Mouse (Mus musculus) limb, embryonic 12.5 days (tissue): Measurements from ENCODE around the gene Pxt1. TPM values are rescaled to one million over a fixed set of nuclear protein-coding genes. Genes with fewer than 3 reads are reported as not detected.

Experiments
- ATAC-seq: fragments of 200-750 bp; cut with Nextera tagmentation; 2 replicates; pipeline ENCODE4 v1.8.0; 2017; ENCODE audit warnings: low read depth, moderate TSS enrichment; ENCODE audit not compliant: insufficient number of reproducible peaks, insufficient read depth, low FRiP score, low TSS enrichment
- H3K27ac ChIP-seq: fragments of 300-500 bp; sonication (generic); 2 replicates; pipeline ENCODE4 v1.5.1; 2016; ENCODE audit warnings: mild to moderate bottlenecking, moderate library complexity
- H3K27me3 ChIP-seq: fragments of 300-500 bp; sonication (generic); 2 replicates; pipeline ENCODE4 v1.6.1; 2016; ENCODE audit warnings: mild to moderate bottlenecking, moderate library complexity
- H3K36me3 ChIP-seq: fragments of 300-500 bp; sonication (generic); 2 replicates; pipeline ENCODE4 v1.6.1; 2016; ENCODE audit warnings: mild to moderate bottlenecking, moderate library complexity
- H3K4me1 ChIP-seq: fragments of 300-500 bp; sonication (generic); replicated peaks from 2 replicates; pipeline ENCODE4 v1.6.1; 2016
- H3K4me2 ChIP-seq: fragments of 300-500 bp; sonication (generic); 2 replicates; pipeline ENCODE4 v1.6.1; 2016; ENCODE audit warnings: mild to moderate bottlenecking, moderate library complexity
- H3K4me3 ChIP-seq: fragments of 300-500 bp; sonication (generic); replicated peaks from 2 replicates; pipeline ENCODE4 v1.5.1; 2016; ENCODE audit warnings: mild to moderate bottlenecking
- H3K9ac ChIP-seq: fragments of 300-500 bp; sonication (generic); replicated peaks from 2 replicates; pipeline ENCODE4 v1.6.1; 2016; ENCODE audit warnings: mild to moderate bottlenecking, moderate library complexity
- H3K9me3 ChIP-seq: fragments of 300-500 bp; sonication (generic); 2 replicates; pipeline ENCODE4 v1.6.1; 2016; ENCODE audit warnings: mild to moderate bottlenecking, moderate library complexity
- WGBS: fragments of 180-500 bp; shearing (Covaris S2); methylation state at CpG from one replicate; pipeline ENCODE4 v1.1.7; 2016; 5-methylcytosine and 5-hydroxymethylcytosine counted together
- polyA plus RNA-seq: library from polyadenylated mRNA; unstranded; fragments of >200 nt; fragmentation: Nextera tagmentation; extraction: Ambion mirVana; gene quantifications from 2 replicates; pipeline ENCODE4 v1.2.1, GENCODE M21; 2016

The Pxt1 gene
- polyA plus RNA-seq, 1 experiment from 2014 or later: 0.28 TPM

- 78% methylated on average over 5 of the region's 5 CpGs for WGBS
- no peak for ATAC-seq
- Histone ChIP-seq H3K9ac (no peak overlapping the region), H3K36me3 (no peaks in the 10 kb centered on the region), H3K27ac (no peak overlapping the region), H3K9me3 (no peaks in the 10 kb centered on the region), H3K4me3 (no peak overlapping the region), H3K4me1 (peaks cover 7% of the 10 kb centered on the region), H3K4me2 (no peak overlapping the region), H3K27me3 (peaks cover 21% of the 10 kb centered on the region)
These were observed 30.4 kb downstream of the Pxt1 start for GRCm38 (mm10) chr17:28913200-28913599.

- no peak overlapping the region for H3K4me3 ChIP-seq
- ATAC-seq: no peak
These were observed 33.5 kb downstream of the Pxt1 start for GRCm38 (mm10) chr17:28910139-28910538.

GRCm38 (mm10) chr17:28909252-28909941 lies 34.2 kb downstream of the Pxt1 start:
- H3K4me1 ChIP-seq: peaks cover 14% of the 10 kb centered on the region
- 7% methylated on average over 29 of the region's 29 CpGs for WGBS
- H3K4me3 ChIP-seq: peak overlapping the region; percentile 33
- no peak for ATAC-seq
- peak overlapping the region; percentile 62 for H3K4me2 ChIP-seq
- no peak overlapping the region for H3K27ac ChIP-seq
- no peaks in the 10 kb centered on the region for H3K36me3 ChIP-seq
- H3K27me3 ChIP-seq: peaks cover 33% of the 10 kb centered on the region
- H3K9me3 ChIP-seq: no peaks in the 10 kb centered on the region
- H3K9ac ChIP-seq: peak overlapping the region; percentile 53

More at GRCm38 (mm10) chr17:28910139-28910538, 33.5 kb downstream of the Pxt1 start:
- Histone ChIP-seq H3K9ac (no peak overlapping the region), H3K4me1 (peaks cover 8% of the 10 kb centered on the region), H3K9me3 (no peaks in the 10 kb centered on the region), H3K36me3 (no peaks in the 10 kb centered on the region), H3K27ac (no peak overlapping the region), H3K27me3 (peaks cover 31% of the 10 kb centered on the region), H3K4me2 (0 out of 2 replicates have a peak overlapping the region, but pooled peaks have one; percentile 62)
- WGBS: 25% methylated on average over 7 of the region's 7 CpGs

- no peak for ATAC-seq
- Histone ChIP-seq H3K27ac (no peak overlapping the region), H3K4me2 (no peak overlapping the region), H3K27me3 (peaks cover 33% of the 10 kb centered on the region), H3K4me1 (peaks cover 15% of the 10 kb centered on the region), H3K9me3 (no peaks in the 10 kb centered on the region), H3K36me3 (no peaks in the 10 kb centered on the region), H3K4me3 (no peak overlapping the region), H3K9ac (no peak overlapping the region)
- 86% methylated on average over 7 of the region's 7 CpGs for WGBS
These were observed 35.7 kb downstream of the Pxt1 start for GRCm38 (mm10) chr17:28907959-28908358.

- Histone ChIP-seq H3K36me3 (no peaks in the 10 kb centered on the region), H3K4me1 (peaks cover 15% of the 10 kb centered on the region), H3K9ac (0 out of 2 replicates have a peak overlapping the region, but pooled peaks have one; percentile 19), H3K27ac (no peak overlapping the region), H3K4me2 (no peak overlapping the region), H3K9me3 (no peaks in the 10 kb centered on the region), H3K27me3 (peaks cover 31% of the 10 kb centered on the region), H3K4me3 (no peak overlapping the region)
- no peak for ATAC-seq
- 71% methylated on average over 13 of the region's 13 CpGs for WGBS
These were observed 38.2 kb downstream of the Pxt1 start for GRCm38 (mm10) chr17:28905377-28905916.

- no peak for ATAC-seq
- H3K4me2 ChIP-seq: no peak overlapping the region
- no peaks in the 10 kb centered on the region for H3K36me3 ChIP-seq
- 32% methylated on average over 23 of the region's 23 CpGs for WGBS
- peaks cover 15% of the 10 kb centered on the region for H3K4me1 ChIP-seq
- no peak overlapping the region for H3K4me3 ChIP-seq
- H3K9me3 ChIP-seq: no peaks in the 10 kb centered on the region
- H3K27me3 ChIP-seq: peaks cover 24% of the 10 kb centered on the region
- H3K9ac ChIP-seq: 0 out of 2 replicates have a peak overlapping the region, but pooled peaks have one; percentile 19
- H3K27ac ChIP-seq: no peak overlapping the region
These were observed 38.9 kb downstream of the Pxt1 start for GRCm38 (mm10) chr17:28904546-28905376.

- H3K9me3 ChIP-seq: no peaks in the 10 kb centered on the region
- no peaks in the 10 kb centered on the region for H3K36me3 ChIP-seq
- no peak overlapping the region for H3K27ac ChIP-seq
- WGBS: 63% methylated on average over 4 of the region's 4 CpGs
- no peak overlapping the region for H3K4me2 ChIP-seq
- 0 out of 2 replicates have a peak, but pooled peaks cover 12% of the 10 kb centered on the region for H3K27me3 ChIP-seq
- no peak overlapping the region for H3K9ac ChIP-seq
- H3K4me1 ChIP-seq: peaks cover 14% of the 10 kb centered on the region
- H3K4me3 ChIP-seq: no peak overlapping the region
- ATAC-seq: no peak
These were observed 42.1 kb downstream of the Pxt1 start for GRCm38 (mm10) chr17:28901559-28901958.

- Histone ChIP-seq H3K27ac (no peak overlapping the region), H3K4me1 (peaks cover 7% of the 10 kb centered on the region), H3K4me3 (no peak overlapping the region), H3K4me2 (no peak overlapping the region), H3K36me3 (no peaks in the 10 kb centered on the region), H3K27me3 (no peaks in the 10 kb centered on the region), H3K9ac (no peak overlapping the region; the same call in 1 of the 2 replicates), H3K9me3 (no peaks in the 10 kb centered on the region)
- WGBS: 65% methylated on average over 19 of the region's 19 CpGs
- no peak for ATAC-seq
These were observed 44.2 kb downstream of the Pxt1 start for GRCm38 (mm10) chr17:28899427-28899826.

- ATAC-seq: no peak
- WGBS: 79% methylated on average over 5 of the region's 5 CpGs
- H3K27me3 ChIP-seq: no peaks in the 10 kb centered on the region
- H3K4me3 ChIP-seq: no peak overlapping the region
- H3K9me3 ChIP-seq: no peaks in the 10 kb centered on the region
- H3K4me2 ChIP-seq: no peak overlapping the region
- H3K27ac ChIP-seq: no peak overlapping the region
- no peak overlapping the region for H3K9ac ChIP-seq
- no peaks in the 10 kb centered on the region for H3K36me3 ChIP-seq
- peaks cover 6% of the 10 kb centered on the region for H3K4me1 ChIP-seq
These were observed 45.4 kb downstream of the Pxt1 start for GRCm38 (mm10) chr17:28898249-28898648.

- Histone ChIP-seq H3K4me1 (peaks cover 6% of the 10 kb centered on the region), H3K27me3 (no peaks in the 10 kb centered on the region), H3K4me3 (no peak overlapping the region), H3K27ac (no peak overlapping the region), H3K9ac (no peak overlapping the region), H3K36me3 (no peaks in the 10 kb centered on the region), H3K4me2 (no peak overlapping the region), H3K9me3 (no peaks in the 10 kb centered on the region)
- WGBS: 81% methylated on average over 5 of the region's 5 CpGs
- no peak for ATAC-seq
These were observed 45.8 kb downstream of the Pxt1 start for GRCm38 (mm10) chr17:28897817-28898216.

GRCm38 (mm10) chr17:28896095-28896780 lies 47.4 kb downstream of the Pxt1 start:
- Histone ChIP-seq H3K9ac (no peak overlapping the region), H3K9me3 (peaks cover 7% of the 10 kb centered on the region; the same call in 1 of the 2 replicates)
- WGBS: 92% methylated on average over 11 of the region's 11 CpGs

More at GRCm38 (mm10) chr17:28896095-28896780, 47.4 kb downstream of the Pxt1 start:
- Histone ChIP-seq H3K4me1 (peaks cover 6% of the 10 kb centered on the region), H3K27ac (no peak overlapping the region), H3K27me3 (no peaks in the 10 kb centered on the region), H3K4me2 (no peak overlapping the region), H3K36me3 (no peaks in the 10 kb centered on the region), H3K4me3 (no peak overlapping the region)
- no peak for ATAC-seq
